Mouse (Mus musculus): ENCODE data around the gene Adgrb3. TPM values are rescaled to one million over a fixed set of nuclear protein-coding genes. Genes with fewer than 3 reads are reported as not detected.
A peak's percentile ranks its signal among the peaks of the same experiment; 100 is the strongest.

Gene Adgrb3
- polyA plus RNA-seq, 1 experiment = 47.2 TPM

- TF ChIP-seq POLR2A (IDR thresholded peaks at IDR 0.05; ENCODE audit: borderline replicate concordance, extremely low read depth, insufficient read depth, insufficient read length, poor library complexity, severe bottlenecking) = no peak
- TF ChIP-seq CTCF (IDR thresholded peaks at IDR 0.05; ENCODE audit: borderline replicate concordance, extremely low read depth, insufficient read depth, insufficient read length) = no peak
- no peak for DNase-seq (ENCODE audit: low read depth)
These were observed 230.6 kb downstream of the Adgrb3 start for GRCm38 (mm10) chr1:25598941-25599340.

- DNase-seq (ENCODE audit: low read depth) = peak; percentile 82
These were observed 240.9 kb downstream of the Adgrb3 start for GRCm38 (mm10) chr1:25588568-25589118.

GRCm38 (mm10) chr1:25581698-25582097 is 247.8 kb downstream of the Adgrb3 start:
- peak; percentile 29 for DNase-seq (ENCODE audit: low read depth)
- TF ChIP-seq CTCF (IDR thresholded peaks at IDR 0.05; ENCODE audit: borderline replicate concordance, extremely low read depth, insufficient read depth, insufficient read length) = no peak
- TF ChIP-seq POLR2A (IDR thresholded peaks at IDR 0.05; ENCODE audit: borderline replicate concordance, extremely low read depth, insufficient read depth, insufficient read length, poor library complexity, severe bottlenecking) = no peak

More at GRCm38 (mm10) chr1:25588568-25589118, 240.9 kb downstream of the Adgrb3 start:
- TF ChIP-seq POLR2A (IDR thresholded peaks at IDR 0.05; ENCODE audit: borderline replicate concordance, extremely low read depth, insufficient read depth, insufficient read length, poor library complexity, severe bottlenecking) (no peak), CTCF (IDR thresholded peaks at IDR 0.05; ENCODE audit: borderline replicate concordance, extremely low read depth, insufficient read depth, insufficient read length) (no peak)

GRCm38 (mm10) chr1:25577836-25578235 is 251.7 kb downstream of the Adgrb3 start:
- DNase-seq (ENCODE audit: low read depth) = no peak
- TF ChIP-seq POLR2A (IDR thresholded peaks at IDR 0.05; ENCODE audit: borderline replicate concordance, extremely low read depth, insufficient read depth, insufficient read length, poor library complexity, severe bottlenecking) (no peak), CTCF (IDR thresholded peaks at IDR 0.05; ENCODE audit: borderline replicate concordance, extremely low read depth, insufficient read depth, insufficient read length) (no peak)

GRCm38 (mm10) chr1:25576598-25576997 is 252.9 kb downstream of the Adgrb3 start:
- no peak for TF ChIP-seq CTCF (IDR thresholded peaks at IDR 0.05; ENCODE audit: borderline replicate concordance, extremely low read depth, insufficient read depth, insufficient read length)
- TF ChIP-seq POLR2A (IDR thresholded peaks at IDR 0.05; ENCODE audit: borderline replicate concordance, extremely low read depth, insufficient read depth, insufficient read length, poor library complexity, severe bottlenecking) = no peak
- DNase-seq (ENCODE audit: low read depth) = no peak

GRCm38 (mm10) chr1:25568096-25568495 is 261.4 kb downstream of the Adgrb3 start:
- TF ChIP-seq POLR2A (IDR thresholded peaks at IDR 0.05; ENCODE audit: borderline replicate concordance, extremely low read depth, insufficient read depth, insufficient read length, poor library complexity, severe bottlenecking) (no peak), CTCF (IDR thresholded peaks at IDR 0.05; ENCODE audit: borderline replicate concordance, extremely low read depth, insufficient read depth, insufficient read length) (no peak)
- no peak for DNase-seq (ENCODE audit: low read depth)

- TF ChIP-seq CTCF (IDR thresholded peaks at IDR 0.05; ENCODE audit: borderline replicate concordance, extremely low read depth, insufficient read depth, insufficient read length) = no peak
- no peak for TF ChIP-seq POLR2A (IDR thresholded peaks at IDR 0.05; ENCODE audit: borderline replicate concordance, extremely low read depth, insufficient read depth, insufficient read length, poor library complexity, severe bottlenecking)
- no peak for DNase-seq (ENCODE audit: low read depth)
These were observed 283.4 kb downstream of the Adgrb3 start for GRCm38 (mm10) chr1:25546072-25546471.

- TF ChIP-seq POLR2A (IDR thresholded peaks at IDR 0.05; ENCODE audit: borderline replicate concordance, extremely low read depth, insufficient read depth, insufficient read length, poor library complexity, severe bottlenecking) = no peak
- no peak for TF ChIP-seq CTCF (IDR thresholded peaks at IDR 0.05; ENCODE audit: borderline replicate concordance, extremely low read depth, insufficient read depth, insufficient read length)
- no peak for DNase-seq (ENCODE audit: low read depth)
These were observed 285.6 kb downstream of the Adgrb3 start for GRCm38 (mm10) chr1:25543915-25544314.

- TF ChIP-seq CTCF (IDR thresholded peaks at IDR 0.05; ENCODE audit: borderline replicate concordance, extremely low read depth, insufficient read depth, insufficient read length) (no peak), POLR2A (IDR thresholded peaks at IDR 0.05; ENCODE audit: borderline replicate concordance, extremely low read depth, insufficient read depth, insufficient read length, poor library complexity, severe bottlenecking) (no peak)
- no peak for DNase-seq (ENCODE audit: low read depth)
These were observed 286.6 kb downstream of the Adgrb3 start for GRCm38 (mm10) chr1:25542891-25543290.

GRCm38 (mm10) chr1:25526976-25527375 is 302.5 kb downstream of the Adgrb3 start:
- peak; percentile 66 for DNase-seq (ENCODE audit: low read depth)
- TF ChIP-seq CTCF (IDR thresholded peaks at IDR 0.05; ENCODE audit: borderline replicate concordance, extremely low read depth, insufficient read depth, insufficient read length) = peak; percentile 15; the same call in 1 of the 2 replicates
- TF ChIP-seq POLR2A (IDR thresholded peaks at IDR 0.05; ENCODE audit: borderline replicate concordance, extremely low read depth, insufficient read depth, insufficient read length, poor library complexity, severe bottlenecking) = no peak

- peak; percentile 54 for DNase-seq (ENCODE audit: low read depth)
- peak; percentile 73; the same call in 1 of the 2 replicates for TF ChIP-seq CTCF (IDR thresholded peaks at IDR 0.05; ENCODE audit: borderline replicate concordance, extremely low read depth, insufficient read depth, insufficient read length)
- no peak for TF ChIP-seq POLR2A (IDR thresholded peaks at IDR 0.05; ENCODE audit: borderline replicate concordance, extremely low read depth, insufficient read depth, insufficient read length, poor library complexity, severe bottlenecking)
These were observed 319.0 kb downstream of the Adgrb3 start for GRCm38 (mm10) chr1:25510321-25511055.

GRCm38 (mm10) chr1:25504313-25504712 is 325.2 kb downstream of the Adgrb3 start:
- TF ChIP-seq POLR2A (IDR thresholded peaks at IDR 0.05; ENCODE audit: borderline replicate concordance, extremely low read depth, insufficient read depth, insufficient read length, poor library complexity, severe bottlenecking) (no peak), CTCF (IDR thresholded peaks at IDR 0.05; ENCODE audit: borderline replicate concordance, extremely low read depth, insufficient read depth, insufficient read length) (peak; percentile 60; the same call in 1 of the 2 replicates)
- peak; percentile 95 for DNase-seq (ENCODE audit: low read depth)

All from brain, embryonic 14.5 days (tissue).